Mouse (Mus musculus) kidney, postnatal 10 days (tissue): Measurements from ENCODE around the gene Nkx6-1.

ENCODE experiments used
- DNase-seq: peaks from one replicate; pipeline ENCODE4 v3.0.0; 2021; ENCODE audit warnings: mixed read lengths

The Nkx6-1 gene

DNA sequence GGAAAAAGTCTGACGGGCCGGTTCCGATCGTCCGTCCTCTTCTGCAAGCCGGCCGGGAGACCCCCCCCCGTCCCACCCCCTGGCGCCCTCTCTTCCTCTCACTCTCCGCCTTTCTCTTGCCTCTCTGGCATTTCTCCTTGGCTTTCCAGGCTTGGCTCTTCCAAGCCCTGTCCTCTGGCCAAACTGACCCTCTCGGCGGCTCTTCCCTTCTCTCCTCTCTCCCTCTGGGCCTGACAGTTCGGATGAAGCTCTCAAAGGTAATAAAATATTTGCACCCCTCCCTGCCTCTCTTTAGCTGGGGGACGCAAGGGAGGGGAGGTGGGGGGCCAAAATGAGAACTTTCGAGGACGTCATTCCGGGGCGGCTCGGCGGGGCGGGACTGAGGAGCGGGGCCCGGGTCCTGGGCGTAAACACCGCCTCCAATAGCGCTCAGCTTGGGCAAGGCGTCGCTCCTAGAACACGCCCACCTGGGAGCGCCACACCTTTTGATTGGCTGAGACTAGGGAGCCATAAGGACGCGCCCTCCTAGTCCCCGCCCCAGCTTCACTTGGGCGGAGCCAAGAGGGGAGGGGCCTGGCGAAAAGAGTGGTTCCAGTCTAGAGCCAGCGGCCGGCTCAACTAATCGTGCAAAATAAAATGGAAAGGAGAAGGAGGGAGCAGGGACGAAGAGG is at the start of gene Nkx6-1:
Gene Nkx6-1, minus strand, starts transcription at position 52 of the 671 bp plus-strand sequence.
- peak; percentile 86 for DNase-seq

DNA sequence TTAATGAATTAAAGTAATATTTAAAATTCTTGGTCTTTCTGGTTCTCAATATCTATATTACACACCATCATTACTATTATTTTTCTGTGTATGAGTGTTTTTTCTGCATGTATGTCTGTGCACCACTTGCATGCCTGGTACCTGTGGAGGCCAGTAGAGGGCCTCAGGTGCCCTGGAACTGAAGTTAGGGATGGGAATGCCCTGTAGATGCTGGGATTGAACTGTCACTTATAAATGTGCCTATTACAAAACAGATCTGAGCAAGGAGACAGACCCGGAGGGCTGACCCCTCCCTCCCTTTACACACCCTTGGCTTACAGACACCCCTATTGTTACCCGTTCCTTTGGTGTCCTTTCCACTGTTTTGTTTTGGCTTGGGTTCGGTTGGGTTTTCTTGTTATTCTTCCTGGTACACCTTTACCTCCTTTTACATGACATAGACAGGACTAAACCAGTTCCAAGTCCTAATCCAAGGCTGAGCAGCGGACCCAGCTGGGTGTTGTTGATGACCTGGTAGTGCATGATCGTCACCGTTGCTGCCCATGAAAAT is 48.3 kb upstream of the Nkx6-1 start:
- DNase-seq = peak; percentile 38

DNA sequence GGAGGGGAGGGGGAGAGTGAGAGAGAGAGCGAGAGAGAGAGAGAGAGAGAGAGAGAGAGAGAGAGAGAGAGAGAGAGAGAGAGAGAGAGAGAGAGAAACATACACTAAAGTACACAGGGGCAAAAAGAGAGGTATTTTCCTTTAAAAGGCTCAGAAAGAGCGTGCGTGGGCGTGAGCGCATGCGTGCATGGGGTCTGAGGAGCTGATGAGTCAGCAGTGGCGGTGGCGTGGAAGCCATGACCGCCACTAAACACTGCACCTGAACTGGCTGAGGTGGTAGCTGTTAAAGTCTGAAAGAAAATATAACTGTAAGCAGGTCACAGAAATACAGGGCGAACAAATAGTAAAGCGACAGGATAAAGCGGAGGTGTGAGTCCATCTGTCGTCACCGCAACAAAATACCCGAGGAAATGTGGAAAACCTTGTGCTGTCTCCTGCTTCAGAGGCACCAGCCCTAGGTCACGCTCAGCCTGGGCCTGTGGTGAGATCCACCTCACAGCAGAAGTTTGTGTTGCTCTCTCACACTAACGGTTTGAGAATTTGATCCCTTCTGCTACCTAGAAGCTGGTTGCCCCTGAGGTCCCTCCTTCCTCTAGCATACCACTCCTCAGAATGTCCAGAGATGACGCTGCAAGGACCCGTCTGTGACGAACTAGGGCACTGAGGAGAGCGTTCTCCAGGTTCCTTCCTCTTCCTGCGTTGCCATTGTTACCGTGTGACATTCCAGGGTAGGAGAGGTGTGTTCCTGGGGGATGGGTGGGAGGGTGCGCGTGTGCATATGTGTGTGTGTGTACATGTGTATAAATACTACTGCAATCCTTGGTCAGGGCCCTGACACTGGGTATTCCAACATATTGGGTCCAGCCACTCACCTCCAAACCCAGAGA is 38.8 kb upstream of the Nkx6-1 start:
- DNase-seq = peak; percentile 29

DNA sequence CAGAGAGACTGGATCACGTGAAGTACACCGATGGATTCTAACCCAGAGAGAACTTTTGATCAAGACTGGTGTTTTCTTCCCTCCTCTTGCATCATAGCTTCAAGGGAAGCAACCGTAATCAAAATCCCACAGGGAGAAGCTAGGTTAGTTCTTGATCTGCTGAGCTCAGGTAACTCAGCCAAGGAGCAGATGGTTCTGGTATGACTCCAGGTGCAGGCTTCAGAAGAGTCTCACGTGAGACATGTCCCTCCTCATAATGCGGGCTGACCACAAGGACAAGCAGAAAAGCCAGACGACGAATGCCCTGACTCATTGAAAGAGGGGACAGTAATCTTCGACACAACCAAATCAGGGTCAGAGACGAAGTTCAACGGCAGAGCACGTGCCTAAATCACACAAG is 37.8 kb upstream of the Nkx6-1 start:
- DNase-seq = no peak

DNA sequence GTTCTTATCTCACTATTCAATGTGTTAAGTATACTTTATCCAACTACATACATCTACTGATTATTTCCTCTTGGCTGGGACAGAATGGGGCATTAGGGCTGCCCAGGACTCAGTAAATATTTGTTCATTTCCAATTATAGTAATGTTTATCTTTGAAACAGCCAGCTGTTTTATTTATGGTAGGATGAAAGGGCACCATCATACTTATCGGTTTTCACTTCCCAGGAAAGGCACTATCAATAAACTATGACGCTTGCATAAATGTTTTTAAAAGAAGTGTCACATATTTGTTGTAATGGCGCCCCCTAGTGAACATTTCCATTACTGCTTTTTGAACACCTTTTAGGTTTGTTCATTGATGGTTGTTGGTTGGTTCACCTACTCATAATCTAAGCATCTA is 35.8 kb upstream of the Nkx6-1 start:
- peak; percentile 35 for DNase-seq

DNA sequence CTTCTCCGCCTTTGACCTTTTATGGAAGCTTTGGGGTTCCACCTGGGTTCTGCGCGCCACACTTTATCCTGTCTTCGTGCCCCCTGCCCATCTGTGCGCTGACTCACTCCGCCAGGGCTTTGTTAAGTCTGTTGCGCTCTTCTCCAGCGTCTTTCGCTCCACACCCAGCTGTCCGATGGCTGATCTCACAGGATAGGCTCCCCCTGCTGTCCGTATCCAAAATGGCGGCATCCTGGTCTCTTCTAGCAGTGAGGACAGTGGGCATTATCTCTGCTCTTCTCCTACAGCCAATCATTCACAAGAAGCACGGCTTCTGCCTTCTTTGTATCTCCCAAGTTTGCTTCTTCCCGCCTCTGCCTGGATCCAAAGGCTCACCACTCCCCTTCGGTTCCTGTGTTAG is 23.8 kb upstream of the Nkx6-1 start:
- peak; percentile 57 for DNase-seq

DNA sequence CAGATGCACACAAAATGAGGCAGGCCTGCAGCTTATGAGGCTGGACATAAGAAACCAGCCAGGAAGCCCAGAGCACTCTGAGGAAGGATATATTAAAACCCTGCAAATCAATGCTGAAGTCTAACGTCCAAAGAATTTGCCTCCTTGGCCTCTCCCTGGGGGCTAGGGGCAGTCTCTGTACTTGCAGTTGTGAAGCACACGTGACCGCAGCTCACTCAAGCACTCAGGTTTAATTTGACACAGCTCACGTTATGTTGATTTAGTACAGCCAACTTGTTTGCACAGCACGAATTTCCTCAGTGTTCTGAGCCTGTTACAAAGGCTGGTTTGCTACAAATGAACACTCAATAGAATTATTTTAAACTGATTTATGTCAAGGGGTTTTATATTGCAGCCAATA is 18.5 kb upstream of the Nkx6-1 start:
- DNase-seq = peak; percentile 36

DNA sequence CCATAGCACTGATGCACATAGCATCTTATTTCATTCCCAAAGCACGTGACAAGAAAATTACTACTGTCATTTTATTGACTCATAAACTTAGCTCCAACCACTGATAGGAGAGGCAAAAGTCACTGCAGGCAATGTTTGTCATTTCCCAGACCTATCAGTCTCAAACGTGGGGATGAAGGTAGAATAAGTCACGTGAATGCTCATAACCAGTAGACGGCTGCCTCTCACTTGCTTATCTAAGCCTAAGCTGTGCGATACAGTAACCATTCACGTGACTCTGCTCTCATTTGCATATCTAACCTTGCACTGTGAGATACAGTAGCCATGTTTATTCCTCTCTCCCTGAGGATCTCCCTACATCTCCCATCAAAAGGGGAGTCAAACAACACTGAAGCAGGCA is 15.5 kb upstream of the Nkx6-1 start:
- no peak for DNase-seq

DNA sequence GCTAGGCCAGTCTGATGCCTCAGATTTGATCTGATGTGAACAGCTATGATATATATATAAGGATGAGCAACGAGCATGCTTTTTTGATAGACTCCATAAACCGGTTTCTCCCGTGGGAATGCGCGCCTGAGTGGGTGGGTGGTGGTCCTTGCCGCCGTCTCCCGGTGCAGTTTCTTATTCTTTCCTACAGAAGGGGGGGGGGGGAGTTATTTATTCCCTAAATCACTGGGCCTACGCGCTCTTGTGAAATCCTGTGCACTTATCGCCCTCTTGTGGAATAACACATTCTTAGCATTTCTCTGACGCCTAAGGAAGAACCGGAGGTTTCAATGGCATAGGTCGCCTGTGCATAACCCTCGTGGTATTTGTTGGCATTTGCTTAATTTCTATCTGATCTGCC is 4.6 kb upstream of the Nkx6-1 start:
- peak; percentile 24 for DNase-seq

DNA sequence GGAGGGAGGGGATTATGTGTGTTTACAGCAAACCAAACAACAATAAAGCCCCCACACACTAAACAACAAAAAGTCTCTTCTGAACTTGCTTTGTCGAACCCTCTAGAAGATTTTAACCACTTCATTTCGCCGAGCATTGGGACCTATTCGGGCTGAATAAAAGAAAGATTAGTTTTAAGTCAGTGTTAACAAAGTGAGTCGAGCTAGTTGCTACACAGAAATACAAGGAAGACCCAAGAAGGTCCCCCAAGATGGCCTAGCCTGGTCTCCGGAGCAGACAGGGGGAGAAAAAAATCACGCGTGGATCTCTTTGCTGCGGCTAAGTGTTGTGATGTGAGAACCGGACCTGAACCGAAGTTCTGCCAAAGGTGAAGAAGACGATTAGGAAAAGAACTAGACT is 3.7 kb upstream of the Nkx6-1 start:
- DNase-seq = no peak

DNA sequence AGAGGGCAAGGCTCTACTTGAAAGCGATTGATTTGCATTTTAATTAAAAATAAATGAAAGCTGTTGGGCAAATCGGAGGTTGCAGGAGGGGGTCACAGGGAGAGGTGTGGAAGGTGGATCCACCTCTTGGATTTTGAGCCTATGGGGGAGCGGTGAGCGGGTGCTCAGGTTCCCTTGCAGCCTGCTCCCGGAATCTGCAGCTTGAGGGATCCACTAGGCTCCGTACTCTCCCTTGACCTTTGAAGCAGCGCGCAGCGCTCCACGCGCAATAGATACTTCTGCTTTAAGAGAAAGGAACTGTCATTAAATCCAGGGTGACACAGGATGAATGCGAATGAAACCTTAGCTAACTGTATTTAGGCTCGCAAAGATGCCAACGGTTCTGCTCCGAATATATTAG is 3.2 kb upstream of the Nkx6-1 start:
- DNase-seq = no peak

DNA sequence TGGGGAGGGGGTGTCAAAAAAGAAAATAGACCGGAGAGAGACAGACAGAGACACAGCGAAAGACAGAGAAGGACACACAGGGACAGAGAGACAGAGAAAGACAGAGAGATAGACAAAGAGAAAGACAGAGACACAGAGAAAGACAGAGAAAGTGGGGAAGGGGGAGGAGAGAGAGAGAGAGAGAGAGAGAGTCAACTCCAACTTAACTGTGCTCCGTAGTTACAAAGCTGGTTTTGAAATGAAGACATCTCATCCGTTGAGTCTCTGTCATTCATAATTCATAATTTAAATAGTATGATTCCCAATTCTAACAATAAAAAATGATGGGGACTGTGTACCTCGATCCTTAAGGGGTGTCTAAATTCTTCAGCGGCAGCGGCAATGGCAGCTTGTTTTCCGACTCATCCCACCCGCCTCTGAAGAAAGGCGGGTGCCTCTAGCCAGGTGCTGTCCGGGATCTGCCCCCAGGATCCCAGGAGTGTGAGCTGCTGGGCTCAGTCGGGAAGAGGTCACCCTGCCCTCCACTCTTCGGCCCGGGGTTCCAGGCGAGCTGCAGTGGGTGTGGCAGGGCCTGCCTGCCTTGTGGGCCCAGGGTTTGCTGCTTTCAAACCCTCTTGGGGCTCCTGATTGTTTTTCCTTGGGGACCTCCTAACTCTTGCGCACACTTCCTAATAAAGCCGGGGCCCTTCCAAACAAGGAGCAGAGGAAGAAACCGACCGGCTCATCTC is 2.6 kb upstream of the Nkx6-1 start:
- DNase-seq = no peak

DNA sequence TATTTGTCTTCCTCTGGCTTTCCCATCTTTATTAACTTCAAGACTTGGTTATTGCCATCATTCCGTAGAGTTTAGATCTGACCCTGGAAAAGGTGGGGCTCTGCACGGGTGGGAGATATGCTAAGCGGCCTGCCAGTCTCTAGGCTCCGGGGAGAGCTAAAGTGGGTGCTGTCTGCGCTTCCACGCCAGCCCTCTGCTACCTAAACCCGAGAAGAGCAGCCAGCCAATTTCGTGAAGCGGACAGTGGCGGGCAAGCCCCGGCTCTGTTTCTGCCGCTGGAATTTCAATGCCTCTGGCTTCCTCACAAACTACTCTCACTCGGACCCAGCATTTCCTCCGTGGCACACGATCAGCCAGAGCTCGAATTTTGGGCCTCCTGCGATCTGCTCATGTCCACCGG is 1.9 kb upstream of the Nkx6-1 start:
- DNase-seq = no peak

DNA sequence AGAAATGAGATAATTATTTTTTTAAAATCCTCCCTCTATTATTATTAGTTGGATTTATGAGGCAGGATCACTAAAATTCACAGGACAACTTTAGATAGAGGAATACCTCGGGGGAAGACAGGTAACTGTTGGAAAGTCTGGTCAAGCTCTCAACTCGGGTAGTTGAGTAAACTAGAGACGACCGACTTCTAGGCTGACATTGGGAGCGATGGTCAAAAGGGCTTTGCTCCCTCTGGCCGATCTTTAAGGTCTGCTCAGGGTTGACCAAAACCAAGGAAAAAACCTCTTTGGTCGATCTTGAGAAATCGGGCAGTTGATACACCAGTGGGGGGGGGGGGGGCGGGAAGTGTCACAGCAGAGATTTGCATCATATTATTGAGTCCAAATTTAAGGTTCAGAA is 1.3 kb upstream of the Nkx6-1 start:
- no peak for DNase-seq

DNA sequence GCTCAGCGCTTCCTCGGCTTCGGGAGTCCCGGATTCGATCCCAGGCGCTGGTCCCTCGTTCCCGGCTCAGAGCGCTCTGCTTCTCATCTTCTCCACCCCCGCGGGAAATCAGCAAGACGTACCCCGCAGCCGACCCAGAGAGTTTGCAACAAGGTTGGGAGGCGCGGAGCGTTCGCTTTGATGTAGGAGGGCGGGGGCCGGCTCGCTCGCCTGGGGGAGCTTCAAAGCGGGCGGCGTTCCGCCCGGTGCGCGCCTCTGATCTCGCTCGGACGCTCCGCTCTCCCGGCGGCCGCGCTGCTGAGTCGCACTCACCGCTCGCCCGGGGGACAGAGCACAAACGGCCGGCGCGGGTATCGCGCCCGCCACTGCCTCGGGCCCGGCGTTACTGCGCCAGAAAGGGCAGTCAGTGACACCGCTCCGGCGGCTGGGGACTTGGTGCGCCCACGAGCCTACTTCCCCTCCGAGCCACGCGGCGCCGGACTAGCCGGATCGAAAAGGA is 324 bp downstream of the Nkx6-1 start:
- DNase-seq = peak; percentile 43

DNA sequence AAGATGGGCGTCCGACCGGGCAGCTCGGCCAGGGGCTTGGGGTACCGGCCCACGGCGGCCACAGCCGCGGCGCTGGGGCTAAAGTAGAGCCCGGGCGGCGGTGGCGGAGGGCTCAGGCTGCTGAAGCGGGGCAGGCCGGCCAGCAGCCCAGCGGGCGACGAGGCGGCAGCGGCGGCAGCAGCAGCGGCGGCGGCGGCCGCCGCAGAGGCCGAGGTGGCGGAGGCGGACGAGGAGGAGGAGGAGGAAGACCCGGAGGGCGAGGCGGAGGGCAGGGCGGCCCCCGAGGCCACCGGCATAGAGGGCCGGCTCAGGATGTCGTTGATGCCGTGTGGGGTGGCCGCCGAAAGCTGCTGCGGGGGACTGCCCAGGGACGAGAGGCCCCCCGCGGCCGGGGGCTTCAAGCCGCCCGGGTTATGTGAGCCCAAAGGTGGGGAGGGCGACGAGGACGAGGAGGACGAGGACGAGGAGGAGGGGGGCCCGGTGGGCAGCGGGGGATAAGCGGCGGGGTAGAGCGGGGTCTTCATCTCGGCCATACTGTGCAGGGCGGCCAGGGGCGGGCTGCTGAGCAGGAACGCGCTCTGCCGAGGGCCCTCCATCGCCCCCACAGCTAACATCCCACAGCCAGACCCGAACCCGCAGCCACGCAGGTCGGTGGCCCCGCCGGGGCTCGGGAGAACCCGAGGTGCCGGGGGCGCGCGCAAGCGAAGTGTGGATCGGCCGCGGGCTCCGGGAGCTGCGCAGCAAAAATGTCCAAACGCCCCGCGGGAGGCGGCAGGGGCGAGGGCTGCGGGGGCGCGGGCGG is 974 bp downstream of the Nkx6-1 start:
- DNase-seq = peak; percentile 14

DNA sequence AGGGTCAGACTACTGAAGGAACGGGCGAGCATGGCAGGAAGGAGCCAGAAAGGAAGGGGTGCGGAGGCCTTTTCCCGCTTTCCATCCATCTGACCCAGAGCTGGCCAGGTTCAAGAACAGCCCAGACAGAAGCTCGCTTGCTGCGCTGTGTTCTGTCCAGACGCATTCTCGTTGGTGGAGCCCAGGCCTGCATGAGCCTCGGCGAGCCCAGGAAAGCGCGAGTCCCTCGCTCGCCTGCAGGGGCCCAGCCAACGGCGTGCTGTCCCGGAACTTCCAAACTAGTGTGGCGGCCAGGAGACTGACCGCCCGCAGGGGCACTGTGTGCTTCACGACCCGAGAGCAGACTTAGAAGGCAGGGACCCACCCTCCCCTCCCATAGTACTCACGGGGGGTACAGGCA is 1.6 kb downstream of the Nkx6-1 start:
- DNase-seq = peak; percentile 65

DNA sequence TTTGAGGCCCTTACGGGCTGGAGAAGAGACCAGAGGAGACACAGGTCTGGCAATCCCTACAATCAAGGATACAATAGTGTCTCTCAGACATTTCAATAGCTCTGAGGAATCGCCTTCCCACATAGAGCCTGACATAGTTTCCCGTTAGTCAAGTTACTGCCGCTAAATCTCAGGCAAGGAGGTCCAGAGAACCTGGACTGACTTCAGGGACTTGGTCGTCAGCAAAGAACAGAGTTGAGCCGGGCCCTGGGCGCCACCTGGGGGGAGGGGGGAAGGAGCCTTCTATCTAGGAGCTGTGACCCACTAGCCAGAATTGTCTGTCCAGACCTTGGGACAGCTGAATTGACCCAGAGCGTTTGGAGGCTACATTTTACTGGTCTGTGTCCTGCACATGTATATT is 2.3 kb downstream of the Nkx6-1 start:
- no peak for DNase-seq

DNA sequence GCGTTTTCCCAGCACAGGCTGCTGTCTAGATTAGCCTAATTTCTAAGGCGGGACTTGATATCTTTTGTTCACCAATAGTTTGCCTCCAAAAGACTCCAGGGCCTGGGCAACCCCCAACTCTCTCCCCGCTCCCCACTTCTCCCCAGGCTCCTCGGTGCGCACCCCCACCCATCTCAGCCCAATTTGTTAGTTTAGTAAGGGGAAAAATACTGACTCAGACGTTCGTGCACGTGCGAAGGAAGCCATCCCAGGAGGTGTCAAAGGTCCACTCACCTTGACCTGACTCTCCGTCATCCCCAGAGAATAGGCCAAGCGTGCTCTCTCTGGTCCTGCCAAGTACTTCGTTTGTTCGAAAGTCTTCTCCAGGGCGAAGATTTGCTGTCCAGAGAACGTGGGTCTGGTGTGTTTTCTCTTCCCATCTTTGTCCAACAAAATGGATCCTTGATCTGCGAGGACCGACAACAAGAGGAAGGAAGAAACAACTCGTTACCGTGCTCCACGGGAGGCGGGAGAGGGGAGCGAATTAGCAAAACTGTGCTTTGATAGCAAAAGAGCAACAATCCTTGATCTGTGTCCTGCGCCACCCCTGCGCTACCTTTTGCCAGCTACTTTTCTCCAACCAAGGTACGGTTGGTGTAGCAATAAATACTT is 3.1 kb downstream of the Nkx6-1 start:
- DNase-seq = peak; percentile 11

DNA sequence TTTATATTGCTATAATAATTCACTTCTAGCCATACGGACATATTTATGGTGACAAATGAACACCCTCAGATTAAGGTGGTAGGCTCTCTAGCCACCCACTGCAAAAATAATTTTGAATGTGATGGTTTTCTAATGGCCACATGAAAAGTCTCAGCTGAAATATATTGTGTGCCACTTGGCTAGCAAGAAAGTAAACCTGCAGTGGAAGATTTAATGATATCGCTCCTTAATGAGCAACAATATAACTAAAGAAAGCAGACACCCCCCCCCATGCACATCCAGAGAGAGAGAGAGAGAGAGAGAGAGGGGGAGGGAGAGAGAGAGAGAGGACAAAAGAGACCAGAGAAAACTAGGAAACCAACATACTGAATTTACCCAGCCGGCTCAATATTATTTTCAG is 4.1 kb downstream of the Nkx6-1 start:
- DNase-seq = no peak

DNA sequence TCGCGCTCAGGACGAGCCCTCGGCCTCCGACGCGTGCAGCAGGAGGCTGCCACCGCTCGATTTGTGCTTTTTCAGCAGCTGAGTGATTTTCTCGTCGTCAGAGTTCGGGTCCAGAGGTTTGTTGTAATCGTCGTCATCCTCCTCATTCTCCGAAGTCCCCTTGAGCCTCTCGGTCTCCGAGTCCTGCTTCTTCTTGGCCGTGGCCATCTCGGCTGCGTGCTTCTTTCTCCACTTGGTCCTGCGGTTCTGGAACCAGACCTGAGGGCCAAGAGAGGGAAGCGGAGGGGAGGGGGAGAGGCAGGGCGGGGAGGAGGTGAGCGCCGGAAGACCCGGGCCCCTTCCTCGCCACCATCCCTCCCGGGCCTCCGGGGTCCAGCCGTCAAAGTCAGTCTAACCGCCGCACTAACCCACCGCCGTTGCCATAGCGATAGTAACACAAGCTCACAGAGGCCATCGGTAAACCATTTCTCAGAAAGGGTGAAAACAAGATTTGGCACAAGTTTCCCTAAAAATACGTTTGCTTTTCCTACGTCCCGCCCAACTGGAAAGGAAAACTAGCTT is 5.3 kb downstream of the Nkx6-1 start:
- DNase-seq = peak; percentile 16

DNA sequence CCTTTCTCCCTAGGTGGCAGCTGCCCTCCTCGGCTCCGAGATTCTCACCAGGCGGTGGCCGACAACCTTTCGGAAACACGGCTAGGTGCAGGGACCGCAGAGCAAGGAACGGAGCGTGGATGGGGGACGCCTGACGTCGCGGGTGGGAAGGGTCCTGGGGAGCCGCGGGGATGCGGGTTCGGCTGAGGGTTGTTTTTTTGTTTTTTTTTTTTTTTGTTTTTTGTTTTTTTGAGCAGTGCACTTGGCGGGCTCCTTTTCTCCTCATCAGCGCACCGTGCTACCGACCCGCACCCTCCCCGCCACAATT is 5.9 kb downstream of the Nkx6-1 start:
- peak; percentile 16 for DNase-seq
